Mouse (Mus musculus) MEL (cell line): ENCODE measurements at regions not wholly inside any gene's neighbourhood (a gene's known extent, or its start where the extent isn't known, plus 50 kb on each side); places are given as distances from the start of the nearest gene placed in this dataset.

Experiments used
- DNase-seq: peaks from one replicate; pipeline ENCODE4 v3.0.0; 2011; ENCODE audit warnings: low read depth, low spot score
- H3K27ac ChIP-seq: 2 replicates; pipeline ENCODE4 v1.5.1; 2012; ENCODE audit warnings: low read depth, mild to moderate bottlenecking, control low read depth, low read length, moderate library complexity; ENCODE audit not compliant: control insufficient read depth
- H3K27me3 ChIP-seq, 2 experiments: fragments of 150-350 bp in 1 of 2; sonication (generic) in 1 of 2; 2 replicates each; pipeline ENCODE4 v1.6.1; 2012; ENCODE audit warnings: low read length in 2 of 2, mild to moderate bottlenecking in 2 of 2, improper control_type of control experiment in 1 of 2, moderate library complexity in 1 of 2; ENCODE audit not compliant: insufficient read depth in 2 of 2, control insufficient read depth in 1 of 2
- H3K36me3 ChIP-seq, 2 experiments: 2 replicates each; pipeline ENCODE4 v1.6.1; 2012 to 2014; ENCODE audit warnings: low read length in 2 of 2, improper control_type of control experiment in 1 of 2, inconsistent platforms in 1 of 2, mild to moderate bottlenecking in 1 of 2; ENCODE audit not compliant: insufficient read depth in 2 of 2, control insufficient read depth in 1 of 2
- H3K4me1 ChIP-seq, 2 experiments: fragments of 150-350 bp in 1 of 2; sonication (generic) in 1 of 2; 2 replicates each; pipeline ENCODE4 v1.6.1; 2012; ENCODE audit warnings: low read length in 2 of 2, improper control_type of control experiment in 1 of 2, mild to moderate bottlenecking in 1 of 2; ENCODE audit not compliant: insufficient read depth in 2 of 2, control insufficient read depth in 1 of 2
- H3K4me3 ChIP-seq, 2 experiments: fragments of 150-350 bp in 1 of 2; sonication (generic) in 1 of 2; 2 replicates each; pipeline ENCODE4 v1.5.1; 2012; ENCODE audit warnings: low read depth in 2 of 2, low read length in 2 of 2, mild to moderate bottlenecking in 2 of 2, moderate library complexity in 2 of 2, control low read depth in 1 of 2, improper control_type of control experiment in 1 of 2; ENCODE audit not compliant: control insufficient read depth in 1 of 2, insufficient read depth in 1 of 2
- H3K79me2 ChIP-seq: 2 replicates; pipeline ENCODE4 v1.6.1; 2012; ENCODE audit warnings: mild to moderate bottlenecking, low read length, moderate library complexity; ENCODE audit not compliant: control insufficient read depth, poor library complexity, insufficient read depth
- H3K9ac ChIP-seq: 2 replicates; pipeline ENCODE4 v1.6.1; 2012; ENCODE audit warnings: low read depth, mild to moderate bottlenecking, control low read depth, low read length, moderate library complexity; ENCODE audit not compliant: control insufficient read depth, poor library complexity, severe bottlenecking
- H3K9me3 ChIP-seq: fragments of 150-350 bp; sonication (generic); replicated peaks from 2 replicates; pipeline ENCODE4 v1.6.1; 2012; ENCODE audit warnings: mild to moderate bottlenecking, low read length, improper control_type of control experiment, moderate library complexity; ENCODE audit not compliant: insufficient read depth
- BHLHE40 ChIP-seq: IDR thresholded peaks from 2 replicates; pipeline ENCODE4 v1.6.1; 2012; ENCODE audit warnings: low read depth, mild to moderate bottlenecking, inconsistent platforms, low read length, improper control_type of control experiment, borderline replicate concordance
- CHD2 ChIP-seq: IDR thresholded peaks from 2 replicates; pipeline ENCODE4 v1.6.1; 2011; ENCODE audit warnings: low read length, improper control_type of control experiment
- E2F4 ChIP-seq: IDR thresholded peaks from 2 replicates; pipeline ENCODE4 v1.6.1; 2011; ENCODE audit warnings: low read depth, low read length, improper control_type of control experiment, borderline replicate concordance
- EP300 ChIP-seq, 2 experiments: IDR thresholded peaks; 2 replicates each; pipeline ENCODE4 v1.6.1; 2011; ENCODE audit warnings: improper control_type of control experiment in 2 of 2, low read length in 2 of 2, low read depth in 1 of 2, mild to moderate bottlenecking in 1 of 2
- GABPA ChIP-seq: IDR thresholded peaks from 2 replicates; pipeline ENCODE4 v1.6.1; 2012; ENCODE audit warnings: low read depth, mild to moderate bottlenecking, inconsistent platforms, low read length, improper control_type of control experiment, moderate library complexity
- GATA1 ChIP-seq: IDR thresholded peaks from 2 replicates; pipeline ENCODE4 v1.6.1; 2011; ENCODE audit warnings: low read depth, low read length, improper control_type of control experiment
- HCFC1 ChIP-seq: IDR thresholded peaks from 2 replicates; pipeline ENCODE4 v1.6.1; 2012; ENCODE audit warnings: low read depth, mild to moderate bottlenecking, inconsistent platforms, low read length, improper control_type of control experiment, moderate library complexity
- JUND ChIP-seq: IDR thresholded peaks from 2 replicates; pipeline ENCODE4 v1.6.1; 2011; ENCODE audit warnings: low read depth, mild to moderate bottlenecking, improper control_type of control experiment, low read length
- MAFK ChIP-seq: IDR thresholded peaks from 2 replicates; pipeline ENCODE4 v1.6.1; 2011; ENCODE audit warnings: low read depth, mild to moderate bottlenecking, low read length, improper control_type of control experiment, borderline replicate concordance
- MAX ChIP-seq: IDR thresholded peaks from 2 replicates; pipeline ENCODE4 v1.6.1; 2011; ENCODE audit warnings: low read length, improper control_type of control experiment
- MAZ ChIP-seq: IDR thresholded peaks from 2 replicates; pipeline ENCODE4 v1.6.1; 2012; ENCODE audit warnings: low read depth, mild to moderate bottlenecking, inconsistent platforms, low read length, improper control_type of control experiment
- MEF2A ChIP-seq: IDR thresholded peaks from 2 replicates; pipeline ENCODE4 v1.6.1; 2014; ENCODE audit warnings: low read depth, mild to moderate bottlenecking, inconsistent platforms, low read length, improper control_type of control experiment; ENCODE audit not compliant: poor library complexity, insufficient replicate concordance, severe bottlenecking; ENCODE audit errors: extremely low read depth
- MXI1 ChIP-seq: IDR thresholded peaks from 2 replicates; pipeline ENCODE4 v1.6.1; 2011; ENCODE audit warnings: mild to moderate bottlenecking, low read depth, low read length, improper control_type of control experiment
- MYB ChIP-seq: IDR thresholded peaks from 2 replicates; pipeline ENCODE4 v1.6.1; 2011; ENCODE audit warnings: mild to moderate bottlenecking, low read depth, low read length, improper control_type of control experiment
- MYC ChIP-seq: IDR thresholded peaks from 2 replicates; pipeline ENCODE4 v1.6.1; 2011; ENCODE audit warnings: low read depth, mild to moderate bottlenecking, low read length, improper control_type of control experiment, moderate library complexity
- NELFE ChIP-seq: IDR thresholded peaks from 2 replicates; pipeline ENCODE4 v1.6.1; 2011; ENCODE audit warnings: low read depth, low read length, improper control_type of control experiment
- NRF1 ChIP-seq: IDR thresholded peaks from 2 replicates; pipeline ENCODE4 v1.6.1; 2014; ENCODE audit warnings: low read depth, mild to moderate bottlenecking, inconsistent platforms, low read length, improper control_type of control experiment, moderate library complexity; ENCODE audit not compliant: poor library complexity, insufficient read depth, severe bottlenecking
- POLR2AphosphoS2 ChIP-seq: IDR thresholded peaks from 2 replicates; pipeline ENCODE4 v1.6.1; 2011; ENCODE audit warnings: low read length, improper control_type of control experiment
- POLR2AphosphoS5 ChIP-seq: IDR thresholded peaks from 2 replicates; pipeline ENCODE4 v1.6.1; 2012; ENCODE audit warnings: low read depth, borderline replicate concordance, mild to moderate bottlenecking, inconsistent platforms, low read length, moderate library complexity, mixed read lengths
- RCOR1 ChIP-seq: IDR thresholded peaks from 2 replicates; pipeline ENCODE4 v1.6.1; 2012; ENCODE audit warnings: low read depth, mild to moderate bottlenecking, inconsistent platforms, low read length, improper control_type of control experiment
- SIN3A ChIP-seq: IDR thresholded peaks from 2 replicates; pipeline ENCODE4 v1.6.1; 2012; ENCODE audit warnings: low read length, improper control_type of control experiment, inconsistent platforms
- SMC3 ChIP-seq: IDR thresholded peaks from 2 replicates; pipeline ENCODE4 v1.6.1; 2011; ENCODE audit warnings: low read depth, low read length, improper control_type of control experiment
- TAL1 ChIP-seq: IDR thresholded peaks from 2 replicates; pipeline ENCODE4 v1.6.1; 2012; ENCODE audit warnings: mild to moderate bottlenecking, inconsistent platforms, low read length, moderate library complexity, mixed read lengths
- USF1 ChIP-seq: IDR thresholded peaks from 2 replicates; pipeline ENCODE4 v1.6.1; 2014; ENCODE audit warnings: low read depth, mild to moderate bottlenecking, inconsistent platforms, low read length, improper control_type of control experiment, moderate library complexity
- USF2 ChIP-seq, 2 experiments: IDR thresholded peaks; 2 replicates each; pipeline ENCODE4 v1.6.1; 2011 to 2012; ENCODE audit warnings: improper control_type of control experiment in 2 of 2, low read length in 2 of 2, borderline replicate concordance in 1 of 2, inconsistent platforms in 1 of 2, low read depth in 1 of 2, mild to moderate bottlenecking in 1 of 2; ENCODE audit not compliant: insufficient read depth in 1 of 2
- ZC3H11A ChIP-seq: IDR thresholded peaks from 2 replicates; pipeline ENCODE4 v1.6.1; 2012; ENCODE audit warnings: low read depth, mild to moderate bottlenecking, inconsistent platforms, low read length, improper control_type of control experiment
- ZKSCAN1 ChIP-seq: IDR thresholded peaks from 2 replicates; pipeline ENCODE4 v1.6.1; 2012; ENCODE audit warnings: low read depth, mild to moderate bottlenecking, inconsistent platforms, low read length, improper control_type of control experiment, moderate library complexity
- ZMIZ1 ChIP-seq: IDR thresholded peaks from 2 replicates; pipeline ENCODE4 v1.6.1; 2012; ENCODE audit warnings: low read depth, mild to moderate bottlenecking, inconsistent platforms, low read length, improper control_type of control experiment, moderate library complexity
- ZNF384 ChIP-seq: IDR thresholded peaks from 2 replicates; pipeline ENCODE4 v1.6.1; 2012; ENCODE audit warnings: low read depth, mild to moderate bottlenecking, inconsistent platforms, low read length, improper control_type of control experiment

DNA sequence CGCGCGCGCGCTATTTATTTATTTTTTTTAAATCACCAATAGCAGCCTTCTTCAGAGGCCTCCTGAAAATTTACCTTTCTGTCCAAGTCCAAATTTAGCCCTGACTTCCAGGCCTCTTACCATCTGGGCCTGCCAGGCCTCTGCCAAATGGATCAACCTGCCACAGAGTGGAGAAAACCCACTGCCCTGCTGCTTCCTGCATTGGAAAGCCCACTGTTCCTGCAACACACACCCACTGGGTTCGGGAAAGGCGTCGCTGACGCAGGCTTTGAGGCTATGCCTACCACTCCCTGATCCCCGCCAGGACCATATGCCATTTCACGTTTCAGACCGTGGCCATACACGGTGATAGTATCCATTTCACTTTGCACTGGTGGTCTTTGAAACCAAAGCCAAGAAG, 53.4 kb upstream of the Klf13 start:
- Histone ChIP-seq H3K4me1 (peaks cover 28 to 55% of the 10 kb centered on the region in 2 experiments), H3K79me2 (no peaks in the 10 kb centered on the region), H3K9ac (no peak overlapping the region), H3K36me3 (peaks cover 0 to 29% of the 10 kb centered on the region in 2 experiments; a peak in 2 of 4 replicates), H3K9me3 (no peaks in the 10 kb centered on the region), H3K27me3 (no peaks in the 10 kb centered on the region), H3K27ac (no peak overlapping the region), H3K4me3 (no peak overlapping the region)
- no peak for DNase-seq
- TF ChIP-seq TAL1 (no peak), ZMIZ1 (no peak), POLR2AphosphoS5 (no peak)

DNA sequence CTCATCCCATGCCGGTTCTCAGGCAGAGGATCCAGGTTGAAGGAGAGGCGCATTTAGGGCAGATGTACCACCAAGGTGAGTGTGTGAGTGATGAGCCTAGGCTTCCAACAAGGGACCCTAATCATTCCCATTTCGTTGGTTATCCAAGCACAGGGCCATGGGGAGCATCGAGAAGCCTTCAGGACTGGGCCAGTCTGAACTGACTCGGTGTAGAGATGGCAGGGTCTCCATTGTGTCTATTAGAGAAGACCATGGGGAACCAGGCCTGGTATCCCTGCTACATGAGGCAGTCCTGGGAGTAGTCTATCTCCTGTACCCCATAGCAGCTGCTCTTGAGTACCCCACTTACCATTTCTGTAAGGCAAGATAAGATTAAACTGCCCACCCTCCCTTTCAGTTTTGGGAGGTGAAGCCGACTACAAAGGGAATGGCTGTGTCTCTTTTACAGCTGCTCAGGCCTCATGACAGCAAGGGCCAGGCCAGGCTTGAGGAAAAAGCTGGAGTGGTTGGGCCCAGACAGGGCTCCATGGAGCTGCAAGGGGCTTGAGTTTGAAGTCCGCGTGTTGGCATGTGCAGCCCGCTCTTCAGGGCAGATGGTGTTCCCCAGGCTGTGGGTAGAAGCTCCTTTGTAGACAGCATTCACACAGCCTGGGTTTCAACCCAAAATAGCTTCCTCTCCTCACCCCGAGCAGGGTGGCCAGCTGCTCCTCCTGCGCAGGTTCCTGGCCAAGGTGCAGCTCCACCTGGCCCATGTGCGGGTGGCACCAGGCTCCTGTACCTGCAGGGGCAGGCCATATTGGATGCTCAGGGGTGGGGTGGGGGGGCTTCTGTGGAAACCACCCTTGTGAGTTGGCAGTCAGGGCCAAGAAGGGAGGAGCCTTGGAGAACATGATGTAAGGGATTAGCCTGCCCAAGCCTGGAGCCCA, 52.6 kb upstream of the Klf13 start:
- Histone ChIP-seq H3K4me3 (no peak overlapping the region), H3K27ac (0 out of 2 replicates have a peak overlapping the region, but pooled peaks have one; percentile 21), H3K4me1 (peaks cover 25 to 49% of the 10 kb centered on the region in 2 experiments), H3K36me3 (peaks cover 0 to 23% of the 10 kb centered on the region in 2 experiments; a peak in 2 of 4 replicates), H3K27me3 (no peaks in the 10 kb centered on the region), H3K79me2 (no peaks in the 10 kb centered on the region), H3K9me3 (no peaks in the 10 kb centered on the region), H3K9ac (no peak overlapping the region)
- peak; percentile 46 for DNase-seq
- TF ChIP-seq JUND: no peak
- no peak for TF ChIP-seq ZMIZ1
- TF ChIP-seq MAFK: no peak
- TF ChIP-seq E2F4: no peak
- no peak for TF ChIP-seq NRF1
- no peak for TF ChIP-seq POLR2AphosphoS5
- no peak for TF ChIP-seq ZC3H11A
- no peak for TF ChIP-seq HCFC1
- TF ChIP-seq MEF2A: no peak
- TF ChIP-seq ZNF384: no peak
- no peak for TF ChIP-seq MAX
- TF ChIP-seq USF1: no peak
- peak; percentile 46; the same call in 1 of the 2 replicates for TF ChIP-seq SIN3A
- no peak for TF ChIP-seq MYC
- TF ChIP-seq TAL1: peak; percentile 57
- TF ChIP-seq GATA1: peak; percentile 66
- no peak for TF ChIP-seq SMC3
- no peak for TF ChIP-seq BHLHE40
- peak; percentile 53 to 76 for TF ChIP-seq EP300 (IDR thresholded peaks at IDR 0.05; ENCODE audit: low read depth in 1 of 2, low read length in 2 of 2)
- TF ChIP-seq RCOR1: 0 out of 2 replicates have a peak, but pooled peaks have one; percentile 33
- TF ChIP-seq MYB: no peak
- no peak for TF ChIP-seq NELFE
- no peak for TF ChIP-seq MAZ
- no peak for TF ChIP-seq GABPA
- TF ChIP-seq MXI1: no peak
- no peak for TF ChIP-seq ZKSCAN1
- TF ChIP-seq CHD2: no peak
- no peak for TF ChIP-seq USF2 (IDR thresholded peaks at IDR 0.05; ENCODE audit: borderline replicate concordance in 1 of 2, insufficient read depth in 1 of 2, low read depth in 1 of 2, low read length in 2 of 2)
- no peak for TF ChIP-seq POLR2AphosphoS2
